Mouse (Mus musculus): ENCODE data around the gene Sult2b1. TPM values are rescaled to one million over a fixed set of nuclear protein-coding genes. Genes with fewer than 3 reads are reported as not detected.

Gene Sult2b1
- total RNA-seq, 1 experiment from 2014 or later, result 0.37 TPM

- no peak for ATAC-seq (replicated peaks; ENCODE audit: low read depth, poor library complexity, severe bottlenecking)
These were observed 80.9 kb downstream of the Sult2b1 start for GRCm38 (mm10) chr7:45703521-45704033.

DNA sequence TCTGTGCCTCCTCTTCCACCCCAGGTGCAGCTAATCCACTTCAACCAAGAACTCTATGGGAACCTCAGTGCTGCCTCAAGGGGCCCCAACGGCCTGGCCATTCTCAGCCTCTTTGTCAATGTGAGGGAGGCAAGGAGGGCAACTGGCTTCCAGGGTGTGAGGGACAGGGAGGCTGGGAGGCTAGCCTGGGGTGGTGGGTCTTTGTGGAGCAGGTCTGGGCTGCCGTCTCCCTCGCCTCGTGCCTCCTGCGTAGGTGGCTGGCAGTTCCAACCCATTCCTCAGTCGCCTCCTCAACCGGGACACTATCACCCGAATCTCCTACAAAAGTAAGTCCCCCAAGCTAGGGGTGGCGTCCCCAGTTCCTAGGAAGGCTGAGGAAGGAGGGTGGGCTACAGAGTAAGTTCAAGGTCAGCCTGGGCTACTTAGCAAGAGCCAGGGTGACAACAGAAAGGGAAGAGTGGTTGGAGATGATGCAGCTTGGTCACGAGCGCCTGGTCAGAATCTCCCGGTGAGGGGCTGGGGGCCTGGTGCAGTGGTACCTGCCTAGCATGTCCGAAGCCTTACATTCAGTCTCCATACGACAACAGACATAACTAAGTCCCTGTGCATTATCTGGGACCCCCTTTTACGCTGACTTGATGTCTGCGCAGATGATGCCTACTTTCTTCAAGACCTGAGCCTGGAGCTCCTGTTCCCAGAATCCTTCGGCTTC lies 81.5 kb downstream of the Sult2b1 start:
- ATAC-seq (replicated peaks; ENCODE audit: low read depth, poor library complexity, severe bottlenecking), result no peak

GRCm38 (mm10) chr7:45702316-45702715 lies 82.2 kb downstream of the Sult2b1 start:
- ATAC-seq (replicated peaks; ENCODE audit: low read depth, poor library complexity, severe bottlenecking), result no peak

DNA sequence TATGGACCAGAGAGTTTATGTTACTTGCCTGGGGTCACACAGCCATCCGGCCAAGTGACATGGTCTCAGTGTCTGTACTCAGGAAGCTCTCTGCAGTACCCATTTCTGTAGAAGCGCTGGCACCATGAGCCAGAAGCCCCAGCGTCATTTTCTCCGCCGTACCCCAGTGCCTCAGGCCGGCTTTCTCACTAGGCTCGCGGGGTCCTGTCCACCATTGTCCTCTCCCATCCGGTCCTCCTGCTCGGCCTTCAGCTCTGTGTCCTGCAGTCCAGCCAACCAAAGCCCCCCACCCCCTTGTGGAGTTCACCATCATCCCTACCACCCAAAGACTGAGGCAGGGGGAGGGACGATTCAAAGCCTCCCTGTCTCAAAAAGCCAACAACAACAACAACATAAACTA lies 82.9 kb downstream of the Sult2b1 start:
- no peak for ATAC-seq (replicated peaks; ENCODE audit: low read depth, poor library complexity, severe bottlenecking)

DNA sequence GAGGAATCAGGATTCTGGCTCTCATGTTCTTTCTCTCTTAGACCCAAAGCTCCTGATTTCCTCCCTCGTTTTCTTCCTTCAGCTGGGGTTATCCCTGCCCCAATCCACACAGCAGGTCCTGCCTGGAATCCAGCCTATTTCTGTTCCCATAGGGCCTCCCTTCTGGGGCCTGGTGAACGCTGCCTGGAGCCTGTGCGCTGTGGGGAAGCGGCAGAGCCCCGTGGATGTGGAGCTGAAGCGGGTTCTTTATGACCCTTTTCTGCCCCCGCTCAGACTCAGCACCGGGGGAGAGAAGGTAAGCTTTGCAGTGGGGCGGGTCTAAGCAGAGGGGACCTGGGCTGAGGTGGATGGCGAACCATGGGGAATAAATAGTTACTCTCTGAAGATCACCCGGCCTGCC lies 83.4 kb downstream of the Sult2b1 start:
- ATAC-seq (replicated peaks; ENCODE audit: low read depth, poor library complexity, severe bottlenecking), result no peak

DNA sequence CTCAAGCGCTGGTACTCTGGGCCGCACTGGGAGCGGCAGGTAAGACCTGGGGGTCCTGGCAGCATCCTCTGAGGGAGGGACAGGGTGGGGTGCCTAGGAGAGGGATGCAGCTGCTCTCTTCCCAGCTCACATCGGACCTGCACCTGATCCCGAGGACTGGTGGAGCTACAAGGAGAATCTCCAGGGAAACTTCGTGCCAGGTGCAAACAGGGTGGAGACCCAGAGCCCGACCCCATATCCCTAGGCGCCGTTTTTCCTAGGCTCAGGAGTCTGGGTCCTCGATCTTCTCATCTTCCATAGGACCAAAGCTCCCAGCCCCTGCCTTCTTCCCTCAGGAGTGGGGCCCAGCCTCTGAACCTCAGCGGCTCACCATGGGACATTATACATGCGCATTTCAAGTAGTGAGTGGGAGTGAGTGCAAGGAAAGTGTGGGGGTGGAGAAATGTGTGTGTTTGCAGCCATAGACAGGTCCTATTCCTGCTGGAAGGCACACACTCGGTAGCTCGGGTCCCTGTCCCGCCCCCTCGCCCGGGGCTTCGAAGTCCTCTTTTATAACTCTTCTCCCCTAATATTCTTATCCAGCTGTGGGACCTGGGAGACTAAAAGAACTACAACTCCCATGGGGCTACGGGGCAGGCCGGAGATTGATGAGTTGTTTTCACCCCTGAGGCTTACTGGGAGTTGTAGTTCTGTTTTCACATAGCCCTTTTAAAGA lies 84.0 kb downstream of the Sult2b1 start:
- 0 out of 2 replicates have a peak, but pooled peaks have one; percentile 19 for ATAC-seq (replicated peaks; ENCODE audit: low read depth, poor library complexity, severe bottlenecking)

DNA sequence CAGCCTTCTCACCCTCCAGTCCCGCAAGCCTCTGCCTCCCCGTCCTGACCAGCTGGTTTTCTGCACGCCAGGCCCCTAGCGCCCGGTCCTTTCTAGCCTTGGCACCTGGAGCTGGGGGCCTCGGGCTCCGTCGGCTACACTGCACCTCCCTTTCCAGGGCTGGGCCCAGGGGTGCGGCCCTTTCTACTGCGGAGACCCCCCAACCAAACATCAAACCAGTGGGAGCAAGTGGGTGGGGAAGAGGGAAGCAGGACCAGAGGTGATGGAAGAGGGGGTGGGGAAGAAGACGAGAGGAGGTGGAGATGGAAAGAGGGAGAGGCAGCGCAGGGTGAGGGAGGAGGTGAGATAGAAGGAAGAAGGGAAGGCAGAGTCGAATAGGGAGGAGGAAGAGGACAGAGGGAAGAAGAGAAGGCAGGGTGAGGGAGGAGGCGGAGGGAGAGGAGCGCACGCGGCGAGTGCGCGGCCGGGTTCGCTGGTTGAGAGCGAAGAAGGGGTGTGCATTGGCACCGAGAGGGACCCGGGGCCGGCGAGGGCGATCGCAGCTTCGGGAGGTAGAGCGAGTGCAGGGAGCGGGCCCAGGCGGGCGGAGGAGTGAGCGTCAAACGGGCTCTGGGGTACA lies 84.8 kb downstream of the Sult2b1 start, which contains the start of gene Car11:
Gene Car11, plus strand, starts transcription at position 321 of the 619 bp plus-strand sequence.
- ATAC-seq (replicated peaks; ENCODE audit: low read depth, poor library complexity, severe bottlenecking), result no peak

DNA sequence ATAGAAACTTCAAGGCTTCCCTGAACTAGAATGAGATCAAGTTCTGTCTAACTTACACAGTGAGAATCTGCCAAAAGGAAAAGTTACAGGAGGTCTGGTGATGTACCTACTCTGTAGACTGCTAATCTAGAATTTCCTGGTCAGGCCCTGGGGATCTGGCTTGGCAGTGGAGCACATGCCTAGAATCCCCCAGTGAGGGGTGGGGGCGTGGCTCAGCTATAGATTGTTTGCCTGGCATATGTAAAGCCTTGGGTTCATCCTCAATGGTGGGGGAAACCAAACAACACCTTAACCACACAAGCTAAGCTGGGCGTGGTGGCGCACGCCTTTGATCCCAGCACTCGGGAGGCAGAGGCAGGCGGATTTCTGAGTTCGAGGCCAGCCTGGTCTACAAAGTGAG lies 86.6 kb downstream of the Sult2b1 start:
- no peak for ATAC-seq (replicated peaks; ENCODE audit: low read depth, poor library complexity, severe bottlenecking)

- ATAC-seq (replicated peaks; ENCODE audit: low read depth, poor library complexity, severe bottlenecking), result no peak
These were observed 89.4 kb downstream of the Sult2b1 start for GRCm38 (mm10) chr7:45695098-45695497.

DNA sequence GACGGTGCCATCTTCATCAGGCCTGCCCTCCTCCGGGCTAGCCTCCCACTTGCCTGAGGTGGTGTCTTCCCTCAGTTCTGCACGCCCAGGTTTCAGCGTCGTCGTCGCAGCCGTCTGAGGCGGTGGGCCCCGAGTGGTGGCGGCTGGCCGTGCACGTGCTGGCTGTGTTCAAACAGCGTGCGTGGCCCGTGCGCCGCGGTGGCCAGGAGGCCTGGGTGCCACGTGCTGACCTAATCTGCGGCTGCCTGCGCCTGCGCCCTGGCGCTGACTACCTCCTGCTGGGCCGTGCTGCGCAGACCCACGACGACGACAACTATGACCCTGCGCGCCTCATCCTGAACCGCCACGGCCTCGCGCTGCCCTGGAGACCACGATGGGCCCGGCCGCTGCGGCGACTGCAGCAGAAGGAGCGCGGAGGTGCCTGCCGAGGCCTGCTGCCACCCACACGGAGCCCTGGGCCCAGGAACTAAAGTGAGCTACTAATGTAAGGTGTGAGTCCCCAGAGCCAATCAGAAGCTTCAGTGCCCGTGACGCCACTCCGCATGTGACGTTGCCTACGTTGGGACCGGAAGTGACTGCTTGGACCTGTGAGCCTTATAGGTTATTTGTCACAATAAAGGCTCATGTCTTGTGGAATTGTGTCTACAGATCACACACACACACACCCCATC lies 90.4 kb downstream of the Sult2b1 start, which contains the start of gene Sec1:
Gene Sec1, minus strand, starts transcription at position 482 of the 671 bp plus-strand sequence.
- no peak for ATAC-seq (replicated peaks; ENCODE audit: low read depth, poor library complexity, severe bottlenecking)

DNA sequence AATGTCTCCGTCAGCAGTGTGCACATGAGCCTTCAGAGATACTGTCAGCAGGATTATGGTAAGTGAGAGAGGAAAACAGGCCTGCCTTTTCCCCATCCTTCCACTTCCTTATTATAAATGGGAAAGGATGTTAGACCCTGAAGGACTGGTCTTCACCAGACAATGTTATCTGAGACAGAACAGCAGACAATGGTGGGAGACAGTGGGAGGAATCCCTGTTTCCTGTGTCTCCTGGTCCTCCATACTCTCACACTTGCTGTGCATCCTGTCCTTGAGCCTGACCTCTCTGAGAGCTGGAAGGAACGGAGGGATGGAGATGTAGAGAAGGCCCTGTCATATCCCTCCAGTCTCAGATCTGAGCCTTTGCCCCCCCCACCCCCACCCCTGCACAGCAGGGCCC lies 92.1 kb downstream of the Sult2b1 start:
- no peak for ATAC-seq (replicated peaks; ENCODE audit: low read depth, poor library complexity, severe bottlenecking)

DNA sequence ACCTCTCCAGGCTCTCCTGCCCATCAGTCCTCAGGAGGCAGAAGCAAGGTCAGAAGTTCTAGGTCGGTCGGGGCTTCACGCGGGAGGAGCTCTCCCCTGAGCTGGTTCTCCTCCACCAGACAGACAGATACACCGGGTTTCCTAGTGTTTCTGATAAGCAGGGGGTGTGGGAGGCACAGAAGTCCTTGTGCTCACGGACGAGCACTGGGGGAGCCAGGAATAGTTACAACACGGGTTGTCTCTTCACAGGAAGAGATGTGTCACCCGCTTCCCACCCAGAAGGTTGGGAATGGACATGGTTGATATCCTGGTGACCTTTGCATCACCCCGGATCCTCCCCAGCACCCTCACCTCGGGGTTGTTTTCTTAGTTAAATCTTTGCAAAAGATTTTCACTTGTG lies 94.7 kb downstream of the Sult2b1 start:
- ATAC-seq (replicated peaks; ENCODE audit: low read depth, poor library complexity, severe bottlenecking), result no peak

DNA sequence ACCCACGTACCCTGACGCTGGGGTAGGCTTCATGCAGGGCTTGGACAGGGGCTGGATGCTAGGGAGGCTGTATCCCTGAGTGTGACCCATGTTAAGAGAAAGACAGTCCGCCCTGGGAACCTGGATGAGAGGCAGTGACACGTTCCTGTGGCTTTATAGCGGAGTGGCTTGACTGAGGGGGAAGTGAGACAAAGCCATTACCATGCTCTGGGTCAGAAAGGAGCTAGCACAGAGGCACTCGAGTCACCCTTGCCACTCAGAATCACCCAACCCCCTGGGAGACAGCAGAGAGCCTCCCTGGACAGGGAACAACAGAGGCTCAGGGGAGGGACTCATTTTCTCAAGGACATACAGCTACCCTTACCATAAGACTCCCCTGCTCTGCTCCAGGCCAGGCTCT lies 95.4 kb downstream of the Sult2b1 start:
- ATAC-seq (replicated peaks; ENCODE audit: low read depth, poor library complexity, severe bottlenecking), result 0 out of 2 replicates have a peak, but pooled peaks have one; percentile 30

- ATAC-seq (replicated peaks; ENCODE audit: low read depth, poor library complexity, severe bottlenecking), result no peak
These were observed 97.6 kb downstream of the Sult2b1 start for GRCm38 (mm10) chr7:45686841-45687240.

DNA sequence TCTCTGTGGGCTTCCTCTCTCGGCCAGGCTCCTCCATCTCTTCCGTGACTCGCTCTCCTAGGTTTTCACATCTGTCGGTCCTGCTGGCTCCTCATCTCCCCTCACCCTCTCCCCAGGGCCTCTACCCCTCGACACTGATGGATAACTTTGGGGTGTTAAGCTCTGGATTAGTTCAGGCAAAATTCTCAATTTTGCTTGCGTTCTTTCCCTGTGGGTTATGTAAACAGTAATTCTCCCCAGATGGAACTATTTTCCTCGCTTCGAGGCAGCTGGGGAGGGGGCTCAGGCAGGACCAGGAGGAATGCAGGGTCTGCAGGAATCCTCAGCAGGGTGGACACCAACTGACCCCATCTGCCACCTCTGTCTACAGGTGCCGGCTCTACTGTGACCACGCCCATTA lies 98.7 kb downstream of the Sult2b1 start:
- no peak for ATAC-seq (replicated peaks; ENCODE audit: low read depth, poor library complexity, severe bottlenecking)

GRCm38 (mm10) chr7:45683396-45684050 lies 100.9 kb downstream of the Sult2b1 start, which contains the start of gene Ntn5:
Gene Ntn5 (plus strand): TSS chr7:45684022.
- ATAC-seq (replicated peaks; ENCODE audit: low read depth, poor library complexity, severe bottlenecking), result no peak

- peak; percentile 88 for ATAC-seq (replicated peaks; ENCODE audit: low read depth, poor library complexity, severe bottlenecking)
These were observed 102.0 kb downstream of the Sult2b1 start for GRCm38 (mm10) chr7:45682144-45683126.

GRCm38 (mm10) chr7:45681046-45681736 lies 103.3 kb downstream of the Sult2b1 start:
- ATAC-seq (replicated peaks; ENCODE audit: low read depth, poor library complexity, severe bottlenecking), result peak; percentile 39
